Mouse (Mus musculus) G1E (cell line): ENCODE results near the gene Dnaaf2. TPM values are rescaled to one million over a fixed set of nuclear protein-coding genes. Genes with fewer than 3 reads are reported as not detected.

Experiments
- ATAC-seq: 2 replicates; pipeline ENCODE4 v1.8.0; 2016; ENCODE audit warnings: mild to moderate bottlenecking; ENCODE audit not compliant: insufficient number of reproducible peaks, poor library complexity, low FRiP score, severe bottlenecking; ENCODE audit errors: extremely low read depth
- DNase-seq: peaks from one replicate; pipeline ENCODE4 v3.0.0; 2012; ENCODE audit warnings: low spot score
- H3K27me3 ChIP-seq: 2 replicates; pipeline ENCODE4 v1.6.1; 2012; ENCODE audit warnings: mild to moderate bottlenecking, low read length, inconsistent platforms; ENCODE audit not compliant: insufficient read depth
- H3K36me3 ChIP-seq: replicated peaks from 2 replicates; pipeline ENCODE3; 2012; ENCODE audit warnings: mild to moderate bottlenecking, inconsistent platforms
- H3K4me1 ChIP-seq: 2 replicates; pipeline ENCODE4 v1.6.1; 2012; ENCODE audit warnings: low read depth, low read length, inconsistent platforms, mixed read lengths; ENCODE audit not compliant: insufficient read depth
- H3K4me3 ChIP-seq: 2 replicates; pipeline ENCODE4 v1.5.1; 2012; ENCODE audit warnings: low read depth, mild to moderate bottlenecking, inconsistent platforms, low read length, moderate library complexity, mixed read lengths
- H3K9me3 ChIP-seq: replicated peaks from 2 replicates; pipeline ENCODE4 v1.6.1; 2012; ENCODE audit warnings: inconsistent platforms
- CTCF ChIP-seq: IDR thresholded peaks from 2 replicates; pipeline ENCODE4 v1.5.1; 2012; ENCODE audit warnings: low read depth, low read length, inconsistent platforms, mixed read lengths
- GATA1 ChIP-seq: IDR thresholded peaks from 2 replicates; pipeline ENCODE4 v1.6.1; 2012; ENCODE audit warnings: borderline replicate concordance, low read length, inconsistent platforms, mixed read lengths
- GATA2 ChIP-seq: IDR thresholded peaks from 2 replicates; pipeline ENCODE4 v1.6.1; 2012; ENCODE audit warnings: low read depth, low read length, inconsistent platforms, borderline replicate concordance
- POLR2AphosphoS5 ChIP-seq: IDR thresholded peaks from 2 replicates; pipeline ENCODE4 v1.6.1; 2012; ENCODE audit warnings: low read depth, low read length, inconsistent platforms; ENCODE audit not compliant: insufficient replicate concordance
- TAL1 ChIP-seq: conservative IDR thresholded peaks from 2 replicates; pipeline ENCODE4 v1.6.1; 2012; ENCODE audit warnings: low read depth, low read length, inconsistent platforms, mixed read lengths
- polyA plus RNA-seq: library from polyadenylated mRNA; stranded (reverse); fragments of >175 nt; gene quantifications from 2 replicates; pipeline ENCODE4 v1.2.3, GENCODE M21; 2012
- total RNA-seq, 2 experiments: library from RNA; stranded (forward) in 1 of 2; stranded (reverse) in 1 of 2; fragments of 200-1000 nt in 1 of 2; fragments of >200 nt in 1 of 2; fragmentation: Nextera tagmentation in 1 of 2; gene quantifications; 2 replicates each; pipeline ENCODE4 v1.2.3; 2014 to 2017

The Dnaaf2 gene
- total and polyA plus RNA-seq, 3 experiments, result 5.1 to 11.4 (median 7.6) TPM

- TF ChIP-seq GATA2 (no peak), POLR2AphosphoS5 (no peak), CTCF (no peak), GATA1 (no peak)
- H3K27me3 ChIP-seq, result no peaks in the 10 kb centered on the region
- DNase-seq (no peak), ATAC-seq (no peak)
- peaks cover 81% of the 10 kb centered on the region for H3K36me3 ChIP-seq
- H3K4me3 ChIP-seq, result no peak within 1 kb of the TSS
- H3K9me3 ChIP-seq, result no peaks in the 10 kb centered on the region
- H3K4me1 ChIP-seq, result peaks cover 31% of the 10 kb centered on the region
Measured at GRCm38 (mm10) chr12:69204052-69204833, 6.0 kb upstream of the Dnaaf2 start, which contains the start of gene Gm49384. Gene Gm49384 (minus strand): TSS chr12:69204267.

DNA sequence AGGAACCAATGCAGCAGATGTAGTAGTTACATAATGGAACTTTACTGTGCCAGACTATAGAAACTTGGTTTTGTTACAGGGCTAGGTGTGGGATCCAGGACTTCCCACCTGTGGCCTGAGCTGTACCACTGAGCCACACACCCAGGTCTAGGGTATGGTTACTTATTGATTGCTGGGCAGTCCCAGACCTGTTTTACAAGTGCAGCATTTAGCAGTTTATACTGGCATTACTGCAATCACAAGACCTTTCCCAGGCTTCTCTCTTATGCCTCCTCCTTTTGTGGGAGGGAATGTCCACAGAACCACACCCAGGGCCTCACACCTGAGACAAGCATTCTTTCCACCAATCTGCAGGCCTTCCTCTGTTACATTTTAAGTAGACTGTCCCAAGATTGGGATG lies 756 bp upstream of the Dnaaf2 start:
- H3K36me3 ChIP-seq, result peaks cover 57% of the 10 kb centered on the region
- ATAC-seq, result no peak
- H3K4me1 ChIP-seq, result peaks cover 41% of the 10 kb centered on the region
- H3K9me3 ChIP-seq, result no peaks in the 10 kb centered on the region
- no peak for DNase-seq
- TF ChIP-seq GATA2 (no peak), GATA1 (no peak), TAL1 (no peak), CTCF (no peak), POLR2AphosphoS5 (no peak)
- peak overlapping the region; percentile 100; the same call in 1 of the 2 replicates for H3K4me3 ChIP-seq
- H3K27me3 ChIP-seq, result no peaks in the 10 kb centered on the region

GRCm38 (mm10) chr12:69197378-69198163 lies 658 bp downstream of the Dnaaf2 start:
- Histone ChIP-seq H3K36me3 (peaks cover 54% of the 10 kb centered on the region), H3K4me1 (peaks cover 43% of the 10 kb centered on the region), H3K4me3 (peak overlapping the region; percentile 100), H3K27me3 (no peaks in the 10 kb centered on the region), H3K9me3 (no peaks in the 10 kb centered on the region)
- TF ChIP-seq POLR2AphosphoS5 (0 out of 2 replicates have a peak, but pooled peaks have one; percentile 20), GATA1 (no peak), GATA2 (no peak), CTCF (no peak), TAL1 (no peak)
- DNase-seq (peak; percentile 62), ATAC-seq (peak; percentile 25)

DNA sequence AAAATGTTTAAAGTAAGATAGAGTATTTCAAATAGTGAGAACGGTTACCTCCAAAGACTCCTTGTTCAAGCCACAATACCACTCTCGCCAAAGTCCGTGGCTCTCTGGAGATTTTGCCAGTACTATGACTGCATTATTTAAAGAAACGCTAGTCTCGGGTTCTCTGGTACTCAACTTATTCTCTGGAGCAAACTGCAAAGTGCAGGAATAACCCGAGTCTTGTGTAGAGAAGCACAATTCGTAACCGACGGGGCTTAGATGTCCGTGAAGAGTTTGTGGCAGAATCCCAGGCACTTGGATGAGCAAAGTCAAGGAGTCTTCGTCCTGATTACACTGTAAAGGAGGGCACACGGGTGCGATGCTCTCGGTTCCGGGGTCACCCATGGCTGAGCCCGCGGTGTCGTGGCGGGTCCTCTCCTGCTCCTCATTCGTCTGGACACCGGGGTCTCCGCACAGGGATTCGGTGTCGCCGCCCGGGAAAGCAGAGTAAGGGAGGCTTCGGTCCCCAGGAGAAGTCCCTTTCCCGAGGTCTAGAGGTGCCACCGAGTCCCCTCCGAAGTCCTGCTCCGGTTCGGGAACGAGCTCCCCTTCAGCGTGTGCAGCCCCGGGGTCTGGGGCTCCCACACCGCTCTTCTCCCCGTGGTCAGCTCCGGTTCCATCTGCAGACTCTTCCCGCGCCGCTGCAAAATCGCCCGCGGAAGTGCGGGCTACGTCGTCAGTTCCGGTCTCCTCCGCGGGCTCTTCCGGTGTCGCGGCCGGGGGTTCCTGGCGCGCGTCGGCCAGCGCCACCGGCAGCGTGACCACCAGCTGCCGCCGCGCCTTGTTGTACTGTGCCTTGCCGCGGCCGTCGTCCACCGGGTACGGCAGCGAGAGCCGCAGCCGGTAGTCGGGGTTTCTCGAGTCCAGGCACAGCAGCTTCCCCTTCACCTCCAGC lies 1.5 kb downstream of the Dnaaf2 start, which contains the start of gene Gm49383:
Gene Gm49383 (minus strand): TSS at position 661 of the 934 bp plus-strand sequence.
- TF ChIP-seq CTCF, result no peak
- Histone ChIP-seq H3K4me1 (peaks cover 46% of the 10 kb centered on the region), H3K9me3 (no peaks in the 10 kb centered on the region), H3K36me3 (peaks cover 54% of the 10 kb centered on the region), H3K4me3 (peak within 1 kb of the TSS; percentile 100), H3K27me3 (no peaks in the 10 kb centered on the region)
- DNase-seq (peak; percentile 81), ATAC-seq (peak; percentile 50)

GRCm38 (mm10) chr12:69192637-69193036 lies 5.6 kb downstream of the Dnaaf2 start:
- no peak for TF ChIP-seq CTCF
- TF ChIP-seq TAL1, result no peak
- no peak for TF ChIP-seq GATA2
- no peak for TF ChIP-seq GATA1
- TF ChIP-seq POLR2AphosphoS5, result no peak
- Histone ChIP-seq H3K27me3 (no peaks in the 10 kb centered on the region), H3K36me3 (peaks cover 55% of the 10 kb centered on the region), H3K9me3 (no peaks in the 10 kb centered on the region), H3K4me3 (no peak overlapping the region), H3K4me1 (peaks cover 29% of the 10 kb centered on the region)
- DNase-seq, result no peak
- ATAC-seq, result no peak
